Mouse (Mus musculus): ENCODE data around the gene Vsig8. TPM values are rescaled to one million over a fixed set of nuclear protein-coding genes. Genes with fewer than 3 reads are reported as not detected.

Vsig8 gene
- polyA plus RNA-seq, 1 experiment from 2014 or later = 1.6 TPM

- H3K9me3 ChIP-seq (replicated peaks; ENCODE audit: control insufficient read depth, low read length) = no peaks in the 10 kb centered on the region
- H3K4me3 ChIP-seq (replicated peaks; ENCODE audit: low read length) = peak overlapping the region; percentile 5; the same call in 1 of the 2 replicates
- ATAC-seq (ENCODE audit: insufficient read depth, low FRiP score) = peak; percentile 30
- H3K27me3 ChIP-seq (ENCODE audit: control insufficient read depth, insufficient read depth, low read length) = no peaks in the 10 kb centered on the region
- peaks cover 21% of the 10 kb centered on the region for H3K4me1 ChIP-seq (ENCODE audit: control insufficient read depth, insufficient read depth, low read length)
- H3K4me2 ChIP-seq (ENCODE audit: low read depth, low read length) = peak overlapping the region; percentile 44
- WGBS = 32% methylated on average over 15 of the region's 15 CpGs
- peak overlapping the region; percentile 85 for H3K27ac ChIP-seq (ENCODE audit: low read length)
- no peaks in the 10 kb centered on the region for H3K36me3 ChIP-seq (ENCODE audit: control insufficient read depth, insufficient read depth, low read length)
- peak overlapping the region; percentile 53 for H3K9ac ChIP-seq (ENCODE audit: low read length)
Observed at GRCm38 (mm10) chr1:172525027-172525764, 30.5 kb upstream of the Vsig8 start.

DNA sequence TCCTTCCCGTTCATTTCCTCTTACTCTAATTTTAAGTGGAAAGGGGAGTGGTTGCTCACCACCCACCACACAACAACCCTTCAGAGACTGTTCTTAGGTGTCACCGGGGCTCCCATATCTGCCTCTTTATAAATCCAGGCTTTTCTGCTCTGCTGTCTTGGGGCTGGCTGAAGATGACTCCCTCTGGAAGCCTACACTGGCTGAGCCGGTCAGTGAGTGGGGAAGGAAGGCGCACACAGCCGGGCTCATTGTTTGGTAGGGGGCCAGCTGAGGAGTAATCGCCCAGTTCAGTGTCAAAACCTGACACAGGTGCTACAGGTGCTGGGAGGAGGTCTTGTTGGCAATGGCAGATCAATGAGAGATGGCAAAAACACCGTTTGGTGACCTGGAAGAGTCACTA, 29.8 kb upstream of the Vsig8 start:
- Histone ChIP-seq H3K36me3 (ENCODE audit: control insufficient read depth, insufficient read depth, low read length) (no peaks in the 10 kb centered on the region), H3K4me3 (replicated peaks; ENCODE audit: low read length) (no peak overlapping the region), H3K9ac (ENCODE audit: low read length) (no peak overlapping the region), H3K9me3 (replicated peaks; ENCODE audit: control insufficient read depth, low read length) (no peaks in the 10 kb centered on the region), H3K4me1 (ENCODE audit: control insufficient read depth, insufficient read depth, low read length) (peaks cover 16% of the 10 kb centered on the region), H3K27ac (ENCODE audit: low read length) (peak overlapping the region; percentile 85), H3K27me3 (ENCODE audit: control insufficient read depth, insufficient read depth, low read length) (no peaks in the 10 kb centered on the region), H3K4me2 (ENCODE audit: low read depth, low read length) (0 out of 2 replicates have a peak overlapping the region, but pooled peaks have one; percentile 5)
- ATAC-seq (ENCODE audit: insufficient read depth, low FRiP score) = no peak
- 51% methylated on average over 7 of the region's 7 CpGs for whole genome bisulfite sequencing

- peak overlapping the region; percentile 85 for H3K27ac ChIP-seq (ENCODE audit: low read length)
- peaks cover 10% of the 10 kb centered on the region for H3K4me1 ChIP-seq (ENCODE audit: control insufficient read depth, insufficient read depth, low read length)
- no peak for ATAC-seq (ENCODE audit: insufficient read depth, low FRiP score)
- H3K4me2 ChIP-seq (ENCODE audit: low read depth, low read length) = 0 out of 2 replicates have a peak overlapping the region, but pooled peaks have one; percentile 5
- H3K9ac ChIP-seq (ENCODE audit: low read length) = no peak overlapping the region
- no peaks in the 10 kb centered on the region for H3K27me3 ChIP-seq (ENCODE audit: control insufficient read depth, insufficient read depth, low read length)
- no peaks in the 10 kb centered on the region for H3K9me3 ChIP-seq (replicated peaks; ENCODE audit: control insufficient read depth, low read length)
- H3K36me3 ChIP-seq (ENCODE audit: control insufficient read depth, insufficient read depth, low read length) = no peaks in the 10 kb centered on the region
- WGBS = 64% methylated on average over 23 of the region's 23 CpGs
- no peak overlapping the region for H3K4me3 ChIP-seq (replicated peaks; ENCODE audit: low read length)
Observed at GRCm38 (mm10) chr1:172526380-172527081, 29.2 kb upstream of the Vsig8 start.

- ATAC-seq (ENCODE audit: insufficient read depth, low FRiP score) = no peak
- 93% methylated on average over 10 of the region's 10 CpGs for whole genome bisulfite sequencing
- Histone ChIP-seq H3K4me2 (ENCODE audit: low read depth, low read length) (no peak overlapping the region), H3K9me3 (replicated peaks; ENCODE audit: control insufficient read depth, low read length) (no peaks in the 10 kb centered on the region), H3K27ac (ENCODE audit: low read length) (no peak overlapping the region), H3K36me3 (ENCODE audit: control insufficient read depth, insufficient read depth, low read length) (no peaks in the 10 kb centered on the region), H3K27me3 (ENCODE audit: control insufficient read depth, insufficient read depth, low read length) (no peaks in the 10 kb centered on the region), H3K4me3 (replicated peaks; ENCODE audit: low read length) (no peak overlapping the region), H3K9ac (ENCODE audit: low read length) (no peak overlapping the region), H3K4me1 (ENCODE audit: control insufficient read depth, insufficient read depth, low read length) (peaks cover 7% of the 10 kb centered on the region)
Observed at GRCm38 (mm10) chr1:172527431-172527830, 28.3 kb upstream of the Vsig8 start.

DNA sequence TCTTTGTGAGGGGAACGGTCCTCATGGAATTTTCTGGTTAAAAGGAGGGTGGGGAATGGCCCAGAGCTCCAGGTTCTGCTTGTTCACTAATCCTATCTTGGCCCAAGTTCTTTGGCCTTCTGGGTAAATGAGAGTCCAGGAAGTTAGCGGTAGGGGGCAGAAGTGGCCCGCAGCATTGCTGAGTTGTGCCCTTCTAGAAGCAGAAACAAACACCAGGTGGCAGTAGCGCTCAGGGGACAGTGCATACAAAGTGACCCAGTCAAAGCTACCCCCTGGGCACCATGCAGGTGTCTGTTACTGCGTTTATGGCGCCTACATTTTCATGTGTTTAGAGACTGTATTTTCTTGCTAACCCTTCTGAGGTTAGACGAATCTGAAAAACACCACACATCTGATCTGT, 27.0 kb upstream of the Vsig8 start:
- no peak overlapping the region for H3K4me2 ChIP-seq (ENCODE audit: low read depth, low read length)
- H3K27me3 ChIP-seq (ENCODE audit: control insufficient read depth, insufficient read depth, low read length) = no peaks in the 10 kb centered on the region
- H3K36me3 ChIP-seq (ENCODE audit: control insufficient read depth, insufficient read depth, low read length) = no peaks in the 10 kb centered on the region
- no peak overlapping the region for H3K4me3 ChIP-seq (replicated peaks; ENCODE audit: low read length)
- H3K9ac ChIP-seq (ENCODE audit: low read length) = no peak overlapping the region
- ATAC-seq (ENCODE audit: insufficient read depth, low FRiP score) = peak; percentile 76
- peaks cover 7% of the 10 kb centered on the region for H3K4me1 ChIP-seq (ENCODE audit: control insufficient read depth, insufficient read depth, low read length)
- H3K27ac ChIP-seq (ENCODE audit: low read length) = no peak overlapping the region
- no peaks in the 10 kb centered on the region for H3K9me3 ChIP-seq (replicated peaks; ENCODE audit: control insufficient read depth, low read length)
- WGBS = 5% methylated on average over 7 of the region's 7 CpGs

DNA sequence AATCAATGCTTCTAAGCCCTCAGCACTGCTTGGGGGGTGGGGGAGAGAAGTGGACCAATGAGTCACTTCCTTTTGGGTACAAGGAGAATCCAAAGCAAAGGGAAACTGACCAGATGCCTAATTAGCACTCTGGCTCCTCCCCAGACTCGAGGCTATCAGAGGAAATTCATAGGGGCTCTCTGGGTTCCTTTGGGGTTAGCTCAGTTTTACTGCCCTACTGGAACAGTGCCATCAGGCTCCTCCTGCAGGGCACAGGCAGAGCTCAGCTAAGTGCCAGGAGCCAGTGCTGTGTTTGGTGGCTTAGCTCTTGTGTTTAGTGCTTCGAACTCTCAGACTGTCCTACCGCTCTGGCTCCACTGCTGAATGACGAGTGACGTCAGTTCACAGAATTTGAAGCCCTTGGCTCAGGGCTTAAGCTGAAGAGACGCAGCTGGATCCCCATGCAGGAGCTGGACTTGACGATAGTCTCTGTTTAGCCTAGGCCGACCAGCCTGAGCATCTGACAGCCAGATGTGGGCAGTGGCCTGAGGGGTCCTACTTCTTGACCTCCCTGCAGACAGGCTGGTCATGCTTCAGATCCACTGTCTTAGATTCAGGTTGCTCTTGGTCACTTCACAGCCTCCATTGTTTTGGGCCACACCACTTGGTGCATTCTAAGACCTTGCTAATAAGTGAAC, 25.1 kb upstream of the Vsig8 start:
- peak; percentile 30; the same call in 1 of the 2 replicates for ATAC-seq (ENCODE audit: insufficient read depth, low FRiP score)
- H3K36me3 ChIP-seq (ENCODE audit: control insufficient read depth, insufficient read depth, low read length) = no peaks in the 10 kb centered on the region

GRCm38 (mm10) chr1:172532551-172532950, 23.2 kb upstream of the Vsig8 start:
- ATAC-seq (ENCODE audit: insufficient read depth, low FRiP score) = peak; percentile 61; the same call in 1 of the 2 replicates
- H3K4me1 ChIP-seq (ENCODE audit: control insufficient read depth, insufficient read depth, low read length) = no peaks in the 10 kb centered on the region
- H3K27ac ChIP-seq (ENCODE audit: low read length) = no peak overlapping the region
- no peaks in the 10 kb centered on the region for H3K9me3 ChIP-seq (replicated peaks; ENCODE audit: control insufficient read depth, low read length)
- H3K4me3 ChIP-seq (replicated peaks; ENCODE audit: low read length) = peak overlapping the region; percentile 10
- peak overlapping the region; percentile 48 for H3K4me2 ChIP-seq (ENCODE audit: low read depth, low read length)
- WGBS = 3% methylated on average over 13 of the region's 13 CpGs
- no peaks in the 10 kb centered on the region for H3K27me3 ChIP-seq (ENCODE audit: control insufficient read depth, insufficient read depth, low read length)
- H3K9ac ChIP-seq (ENCODE audit: low read length) = peak overlapping the region; percentile 48
- H3K36me3 ChIP-seq (ENCODE audit: control insufficient read depth, insufficient read depth, low read length) = no peaks in the 10 kb centered on the region

More for the DNA sequence above, 25.1 kb upstream of the Vsig8 start:
- Histone ChIP-seq H3K4me3 (replicated peaks; ENCODE audit: low read length) (no peak overlapping the region), H3K9me3 (replicated peaks; ENCODE audit: control insufficient read depth, low read length) (no peaks in the 10 kb centered on the region), H3K9ac (ENCODE audit: low read length) (no peak overlapping the region), H3K4me2 (ENCODE audit: low read depth, low read length) (no peak overlapping the region), H3K4me1 (ENCODE audit: control insufficient read depth, insufficient read depth, low read length) (no peaks in the 10 kb centered on the region), H3K27me3 (ENCODE audit: control insufficient read depth, insufficient read depth, low read length) (no peaks in the 10 kb centered on the region), H3K27ac (ENCODE audit: low read length) (peak overlapping the region; percentile 20; the same call in 1 of the 2 replicates)
- WGBS = 31% methylated on average over 8 of the region's 8 CpGs

DNA sequence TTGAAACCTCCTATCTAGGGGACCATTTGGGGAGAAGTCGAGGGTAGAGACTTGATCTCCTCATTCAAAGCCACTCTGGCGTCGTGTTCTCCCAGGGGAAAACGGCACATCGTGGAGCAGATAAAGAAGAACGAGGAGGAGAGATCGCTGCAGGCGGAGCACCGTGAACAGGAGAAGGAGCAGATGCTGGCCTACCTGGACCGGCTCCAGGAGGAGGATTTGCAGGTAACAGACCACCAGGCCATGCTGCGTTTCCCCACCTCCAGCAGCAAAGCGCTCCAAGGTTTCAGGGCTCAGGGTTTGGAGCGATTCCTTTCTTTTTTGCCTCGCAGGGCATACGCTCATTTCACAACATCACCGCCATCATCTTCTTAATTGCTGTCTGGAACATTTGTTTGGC, 20.6 kb upstream of the Vsig8 start:
- Histone ChIP-seq H3K9ac (ENCODE audit: low read length) (no peak overlapping the region), H3K9me3 (replicated peaks; ENCODE audit: control insufficient read depth, low read length) (no peaks in the 10 kb centered on the region), H3K4me1 (ENCODE audit: control insufficient read depth, insufficient read depth, low read length) (no peaks in the 10 kb centered on the region), H3K27me3 (ENCODE audit: control insufficient read depth, insufficient read depth, low read length) (no peaks in the 10 kb centered on the region), H3K36me3 (ENCODE audit: control insufficient read depth, insufficient read depth, low read length) (no peaks in the 10 kb centered on the region), H3K4me3 (replicated peaks; ENCODE audit: low read length) (no peak overlapping the region), H3K27ac (ENCODE audit: low read length) (no peak overlapping the region), H3K4me2 (ENCODE audit: low read depth, low read length) (no peak overlapping the region)
- ATAC-seq (ENCODE audit: insufficient read depth, low FRiP score) = no peak
- 86% methylated on average over 16 of the region's 16 CpGs for WGBS

- H3K4me2 ChIP-seq (ENCODE audit: low read depth, low read length) = no peak overlapping the region
- H3K4me3 ChIP-seq (replicated peaks; ENCODE audit: low read length) = no peak overlapping the region
- WGBS = 55% methylated on average over 6 of the region's 6 CpGs
- H3K4me1 ChIP-seq (ENCODE audit: control insufficient read depth, insufficient read depth, low read length) = no peaks in the 10 kb centered on the region
- peak; percentile 75; the same call in 1 of the 2 replicates for ATAC-seq (ENCODE audit: insufficient read depth, low FRiP score)
- no peaks in the 10 kb centered on the region for H3K36me3 ChIP-seq (ENCODE audit: control insufficient read depth, insufficient read depth, low read length)
- no peak overlapping the region for H3K9ac ChIP-seq (ENCODE audit: low read length)
- H3K27ac ChIP-seq (ENCODE audit: low read length) = no peak overlapping the region
- no peaks in the 10 kb centered on the region for H3K27me3 ChIP-seq (ENCODE audit: control insufficient read depth, insufficient read depth, low read length)
- no peaks in the 10 kb centered on the region for H3K9me3 ChIP-seq (replicated peaks; ENCODE audit: control insufficient read depth, low read length)
Observed at GRCm38 (mm10) chr1:172539827-172540226, 15.9 kb upstream of the Vsig8 start.
